ENCODE assay signal across 10 mouse cellular contexts in genomic region chr12:84207209-84207817, GRCm38 (mm10). TPM values are rescaled to one million over a fixed set of nuclear protein-coding genes. Genes with fewer than 3 reads are reported as not detected.
A peak's percentile ranks its signal among the peaks of the same experiment; 100 is the strongest.
DNase-seq lines count a peak whose midpoint lies in the region; ATAC-seq and TF ChIP-seq lines count a peak whose summit lies in the region.
"Had no signal": no experiment of that assay in that cellular context is flagged by ENCODE, and none has a peak within 500 bp of the region (broad histone marks: within the 10 kb centered on the region; RNA-seq: fewer than 3 reads in every experiment).

No protein-coding gene starts in this region.

- no peak overlapping the region for H3K4me2 ChIP-seq in hindbrain, postnatal 0 days (ENCODE audit: low read depth, low read length)
- no peak overlapping the region for H3K4me2 ChIP-seq in hindbrain, embryonic 12.5 days (replicated peaks)
- H3K4me2 ChIP-seq in midbrain, embryonic 13.5 days (replicated peaks) = no peak overlapping the region
- H3K4me2 ChIP-seq: lung, embryonic 15.5 days had no signal

- 71% methylated on average over 18 of the region's 18 CpGs for WGBS in hindbrain, postnatal 0 days
- WGBS in hindbrain, embryonic 12.5 days = 93% methylated on average over 18 of the region's 18 CpGs
- 95% methylated on average over 18 of the region's 18 CpGs for WGBS in midbrain, embryonic 13.5 days

- H3K4me1 ChIP-seq in hindbrain, postnatal 0 days (ENCODE audit: insufficient read depth, low read length) = no peaks in the 10 kb centered on the region
- peaks cover 32% of the 10 kb centered on the region for H3K4me1 ChIP-seq in hindbrain, embryonic 12.5 days
- peaks cover 98% of the 10 kb centered on the region for H3K4me1 ChIP-seq in megakaryocyte, embryonic 14.5 days
- H3K4me1 ChIP-seq in midbrain, embryonic 13.5 days (replicated peaks) = peaks cover 31% of the 10 kb centered on the region

- no peaks in the 10 kb centered on the region for H3K36me3 ChIP-seq in hindbrain, postnatal 0 days (ENCODE audit: insufficient read depth, low read length)
- H3K36me3 ChIP-seq in hindbrain, embryonic 12.5 days = no peaks in the 10 kb centered on the region
- peaks cover 64% of the 10 kb centered on the region for H3K36me3 ChIP-seq in megakaryocyte, embryonic 14.5 days (replicated peaks; ENCODE audit: low read length)
- H3K36me3 ChIP-seq in midbrain, embryonic 13.5 days = no peaks in the 10 kb centered on the region
- H3K36me3 ChIP-seq: lung, embryonic 15.5 days had no signal

- no peak for TF ChIP-seq CTCF in hindbrain, postnatal 0 days (IDR thresholded peaks at IDR 0.05; ENCODE audit: low read depth)

- ATAC-seq in hindbrain, postnatal 0 days = no peak
- ATAC-seq in hindbrain, embryonic 12.5 days (ENCODE audit: low FRiP score) = no peak
- peak; percentile 40; the same call in 1 of the 2 replicates for ATAC-seq in granulocyte monocyte progenitor cell, adult 5-6 weeks (replicated peaks; ENCODE audit: poor library complexity, severe bottlenecking)
- no peak for ATAC-seq in midbrain, embryonic 13.5 days

- DNase-seq in hindbrain, postnatal 0 days (ENCODE audit: low spot score) = peak; percentile 30
- peak; percentile 61 for DNase-seq in right cerebral cortex, adult 18-20 months
- DNase-seq in right cerebral cortex, postnatal 4 days = no peak

- no peaks in the 10 kb centered on the region for H3K27me3 ChIP-seq in hindbrain, postnatal 0 days (ENCODE audit: insufficient read depth, low read length)
- H3K27me3 ChIP-seq in hindbrain, embryonic 12.5 days = no peaks in the 10 kb centered on the region
- H3K27me3 ChIP-seq in megakaryocyte, embryonic 14.5 days (replicated peaks) = no peaks in the 10 kb centered on the region
- no peaks in the 10 kb centered on the region for H3K27me3 ChIP-seq in midbrain, embryonic 13.5 days
- H3K27me3 ChIP-seq: lung, embryonic 15.5 days had no signal

- H3K9ac ChIP-seq in hindbrain, postnatal 0 days (replicated peaks; ENCODE audit: low read length) = no peak overlapping the region
- no peak overlapping the region for H3K9ac ChIP-seq in hindbrain, embryonic 12.5 days
- no peak overlapping the region for H3K9ac ChIP-seq in midbrain, embryonic 13.5 days (replicated peaks)
- H3K9ac ChIP-seq: lung, embryonic 15.5 days had no signal

- no peak overlapping the region for H3K4me3 ChIP-seq in hindbrain, postnatal 0 days (ENCODE audit: low read length)
- no peak overlapping the region for H3K4me3 ChIP-seq in hindbrain, embryonic 12.5 days
- H3K4me3 ChIP-seq in megakaryocyte, embryonic 14.5 days (replicated peaks) = peak overlapping the region; percentile 89
- H3K4me3 ChIP-seq in midbrain, embryonic 13.5 days (replicated peaks) = no peak overlapping the region
- H3K4me3 ChIP-seq: left cerebral cortex, adult 2 months; lung, embryonic 15.5 days had no signal

- no peak overlapping the region for H3K27ac ChIP-seq in hindbrain, postnatal 0 days
- H3K27ac ChIP-seq in hindbrain, embryonic 12.5 days = no peak overlapping the region
- H3K27ac ChIP-seq in midbrain, embryonic 13.5 days = no peak overlapping the region
- H3K27ac ChIP-seq: left cerebral cortex, adult 2 months had no signal

- no peaks in the 10 kb centered on the region for H3K9me3 ChIP-seq in hindbrain, postnatal 0 days (ENCODE audit: low read length)
- no peaks in the 10 kb centered on the region for H3K9me3 ChIP-seq in hindbrain, embryonic 12.5 days (replicated peaks)
- no peaks in the 10 kb centered on the region for H3K9me3 ChIP-seq in megakaryocyte, embryonic 14.5 days
- no peaks in the 10 kb centered on the region for H3K9me3 ChIP-seq in midbrain, embryonic 13.5 days
- H3K9me3 ChIP-seq: lung, embryonic 15.5 days had no signal

RNA-seq across cellular contexts. Expression of gene Elmsan1, which starts 11.4 kb away (rescaled TPM):
- total RNA-seq in hindbrain, postnatal 0 days (2014; rRNA removed) = 9.3 and 11.5 TPM in 2 replicates
- polyA plus RNA-seq in hindbrain, postnatal 0 days (2015; fragmentation: Nextera tagmentation; extraction: Ambion mirVana) = 2.7 and 3.0 TPM in 2 replicates
- polyA plus RNA-seq in hindbrain, embryonic 12.5 days (2016; fragmentation: Nextera tagmentation; extraction: Ambion mirVana) = 7.2 and 8.0 TPM in 2 replicates
- total RNA-seq in granulocyte monocyte progenitor cell, adult 5-6 weeks (2014; fragmentation: Nextera tagmentation) = 12.7 and 15.1 TPM in 2 replicates
- total RNA-seq in granulocyte monocyte progenitor cell, adult 5-6 weeks (2017) = 7.8 and 10.1 TPM in 2 replicates
- polyA plus RNA-seq in megakaryocyte, embryonic 14.5 days (2012; ENCODE audit: insufficient read depth, low replicate concordance) = 9.8 and 10.1 TPM in 2 replicates
- polyA plus RNA-seq in midbrain, embryonic 13.5 days (2015; fragmentation: Nextera tagmentation; extraction: Ambion mirVana) = 3.6 and 5.2 TPM in 2 replicates

RNA-seq across cellular contexts. Expression of gene Pnma1, which starts 59.0 kb away (rescaled TPM):
- 2.5 and 3.8 TPM in 2 replicates for total RNA-seq in hindbrain, postnatal 0 days (2014; rRNA removed)
- polyA plus RNA-seq in hindbrain, postnatal 0 days (2015; fragmentation: Nextera tagmentation; extraction: Ambion mirVana) = 4.2 and 4.5 TPM in 2 replicates
- 3.8 and 4.2 TPM in 2 replicates for polyA plus RNA-seq in hindbrain, embryonic 12.5 days (2016; fragmentation: Nextera tagmentation; extraction: Ambion mirVana)
- 0.26 and 0.47 TPM in 2 replicates for total RNA-seq in granulocyte monocyte progenitor cell, adult 5-6 weeks (2014; fragmentation: Nextera tagmentation)
- total RNA-seq in granulocyte monocyte progenitor cell, adult 5-6 weeks (2017) = 0.17 TPM in 1 of 2 replicates, not detected in the other
- polyA plus RNA-seq in megakaryocyte, embryonic 14.5 days (2012; ENCODE audit: insufficient read depth, low replicate concordance) = 0.04 TPM in 1 of 2 replicates, not detected in the other
- 5.5 and 6.5 TPM in 2 replicates for polyA plus RNA-seq in midbrain, embryonic 13.5 days (2015; fragmentation: Nextera tagmentation; extraction: Ambion mirVana)
- polyA plus RNA-seq: activated CD4-positive, CD25-positive, alpha-beta regulatory T cell, adult 4 months had no signal
